Mouse (Mus musculus) skeletal muscle tissue, adult 2 months (tissue): ENCODE measurements around the gene Mdga2.

Source experiments
- DNase-seq: peaks from one replicate; pipeline ENCODE4 v3.0.0-alpha.2; 2012; ENCODE audit warnings: low read depth, low spot score

Gene Mdga2

DNA sequence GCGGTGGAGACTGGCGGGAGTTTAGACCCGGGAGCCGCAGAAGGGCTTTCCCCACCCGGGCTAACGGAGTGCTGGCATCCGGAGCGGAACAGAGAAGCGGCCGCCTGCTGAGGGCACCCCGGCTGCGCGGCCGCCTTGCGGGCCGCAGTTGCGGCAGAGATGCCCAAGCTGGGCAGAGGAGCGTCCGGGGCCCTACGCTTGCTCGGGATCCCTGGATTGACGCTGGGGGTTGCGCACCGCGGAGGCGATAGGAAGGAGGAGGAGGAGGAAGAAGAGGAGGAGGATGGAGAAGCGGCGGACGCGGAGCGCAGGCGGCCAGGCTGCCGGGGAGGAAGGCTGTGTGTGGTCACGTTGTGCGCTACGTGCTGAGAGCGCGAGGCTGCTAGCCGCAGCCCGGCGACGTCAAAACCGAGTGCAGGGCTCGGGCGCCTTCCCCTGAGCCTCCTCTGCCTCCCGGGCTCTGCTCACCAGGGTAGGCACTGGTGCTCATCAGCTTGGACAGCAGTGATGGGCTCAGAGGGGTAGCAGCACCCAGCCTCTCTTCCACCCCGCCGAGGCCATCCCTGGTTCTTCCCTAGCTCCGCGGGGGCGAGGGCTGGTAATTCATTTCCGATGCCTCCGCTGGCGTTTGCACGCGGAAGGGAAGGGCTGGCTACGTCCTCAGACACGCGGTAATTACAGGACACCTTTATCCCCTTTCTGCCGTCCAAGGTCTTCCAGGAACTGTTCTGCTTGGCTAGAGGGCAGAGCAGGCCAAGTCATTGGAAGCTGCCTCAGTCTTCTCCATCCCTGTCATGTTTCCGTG, at the start of gene Mdga2:
Gene Mdga2 (minus strand): TSS at position 329 of the 805 bp plus-strand sequence.
- no peak for DNase-seq

- no peak for DNase-seq
Measured at GRCm38 (mm10) chr12:67267409-67267808, 45.1 kb upstream of the Mdga2 start.

DNA sequence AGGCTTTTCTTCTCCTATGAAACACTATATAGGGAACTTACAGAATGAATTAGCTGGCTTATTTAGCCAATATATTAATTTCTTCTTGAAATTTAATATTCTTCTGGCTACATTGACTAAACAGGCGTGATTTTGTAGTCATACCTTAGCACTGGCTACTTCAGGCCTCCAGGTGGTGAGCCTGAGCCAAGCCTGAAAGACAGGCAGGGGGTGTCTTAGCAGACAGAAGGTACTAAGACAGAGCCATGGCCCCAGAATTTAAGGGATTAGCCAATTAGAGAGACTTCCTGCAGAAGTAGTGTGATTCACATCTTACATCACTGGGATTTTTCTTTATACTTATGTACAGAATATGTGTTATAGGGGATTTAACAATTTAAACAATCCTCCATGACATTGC, 1.2 kb upstream of the Mdga2 start:
- no peak for DNase-seq

DNA sequence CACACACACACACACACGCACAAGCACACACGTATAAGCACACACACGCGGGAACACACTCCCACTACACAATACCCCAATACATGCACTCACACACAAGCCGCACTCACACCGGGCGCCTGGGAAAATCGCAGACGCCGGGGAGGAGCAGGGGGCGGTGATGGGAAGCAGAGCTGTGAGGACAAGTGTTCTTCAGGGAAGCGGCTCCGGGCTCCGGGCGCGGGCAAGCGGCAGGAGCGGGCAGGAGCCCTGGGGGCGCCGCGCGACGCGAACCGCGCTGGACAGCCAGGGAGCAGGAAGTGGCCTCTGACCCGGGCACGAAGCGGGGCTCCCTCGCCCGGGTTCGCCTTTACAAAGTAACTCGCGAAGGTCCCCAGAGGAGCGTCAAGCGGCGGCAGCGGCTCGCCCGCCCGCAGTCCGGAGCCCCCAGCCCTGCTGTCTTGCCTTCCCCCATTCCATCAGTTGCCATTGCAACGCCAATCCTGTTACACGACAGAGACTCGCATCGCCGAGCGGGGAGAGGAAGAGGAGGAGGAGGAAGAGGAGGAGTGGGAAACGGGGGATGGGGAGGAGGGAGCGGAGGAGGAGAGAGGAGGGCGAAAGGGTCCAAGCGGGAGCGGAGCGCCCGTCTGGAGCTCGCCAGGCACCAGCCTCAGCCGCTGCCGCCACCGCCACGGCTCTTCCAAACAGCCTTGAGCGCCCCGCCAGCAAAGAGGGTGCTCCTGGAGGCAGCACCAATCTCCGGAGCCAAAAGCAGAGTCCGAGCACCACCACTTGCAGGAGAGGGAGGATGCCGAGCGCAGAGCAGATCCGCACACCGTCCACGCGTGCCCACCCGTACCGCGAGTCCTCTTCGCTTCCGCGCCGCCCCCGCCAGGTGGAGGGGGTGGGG, 774 bp downstream of the Mdga2 start:
- no peak for DNase-seq

GRCm38 (mm10) chr12:67220641-67221231, 1.6 kb downstream of the Mdga2 start:
- no peak for DNase-seq

- DNase-seq, result no peak
Measured at GRCm38 (mm10) chr12:67220041-67220440, 2.3 kb downstream of the Mdga2 start.

DNA sequence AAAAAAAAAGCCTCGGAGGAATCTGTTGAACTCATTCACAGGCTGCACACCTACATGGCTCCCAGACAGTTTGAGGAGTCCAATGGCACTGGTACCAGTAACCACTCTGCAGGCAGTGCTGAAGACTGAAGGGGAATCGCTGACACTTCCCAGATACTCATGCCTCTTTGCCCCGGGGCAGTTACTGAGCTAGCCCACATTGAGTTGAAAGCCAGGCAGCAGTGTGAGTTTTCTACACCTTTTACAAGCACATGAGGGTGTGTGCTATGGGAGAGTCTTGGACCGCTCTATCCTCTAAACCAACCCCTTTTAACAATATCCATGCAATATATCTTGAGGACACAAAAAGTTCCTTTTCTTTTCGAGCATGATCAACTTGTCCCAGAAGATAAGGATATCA, 2.8 kb downstream of the Mdga2 start:
- DNase-seq, result no peak

DNA sequence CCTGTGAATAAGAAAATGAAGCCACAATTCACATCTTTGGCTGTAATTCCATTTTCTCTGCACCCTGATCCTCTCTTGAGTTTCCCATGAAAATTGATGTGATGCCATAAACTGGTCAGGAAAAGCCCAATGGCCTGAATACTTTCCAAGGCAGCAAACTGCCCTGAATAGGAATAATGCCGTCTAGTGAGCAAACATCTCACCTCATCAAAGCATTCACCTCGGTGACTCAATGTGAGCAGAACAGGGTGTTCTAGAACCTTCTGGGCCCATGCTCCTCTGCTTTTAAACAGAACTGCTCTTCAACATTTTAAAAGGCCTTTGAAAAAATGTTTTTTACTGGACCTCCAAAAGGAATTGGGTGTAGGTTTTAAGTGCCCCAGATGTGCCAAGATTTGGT, 9.5 kb downstream of the Mdga2 start:
- no peak for DNase-seq

GRCm38 (mm10) chr12:67178155-67178554, 44.2 kb downstream of the Mdga2 start:
- no peak for DNase-seq

DNA sequence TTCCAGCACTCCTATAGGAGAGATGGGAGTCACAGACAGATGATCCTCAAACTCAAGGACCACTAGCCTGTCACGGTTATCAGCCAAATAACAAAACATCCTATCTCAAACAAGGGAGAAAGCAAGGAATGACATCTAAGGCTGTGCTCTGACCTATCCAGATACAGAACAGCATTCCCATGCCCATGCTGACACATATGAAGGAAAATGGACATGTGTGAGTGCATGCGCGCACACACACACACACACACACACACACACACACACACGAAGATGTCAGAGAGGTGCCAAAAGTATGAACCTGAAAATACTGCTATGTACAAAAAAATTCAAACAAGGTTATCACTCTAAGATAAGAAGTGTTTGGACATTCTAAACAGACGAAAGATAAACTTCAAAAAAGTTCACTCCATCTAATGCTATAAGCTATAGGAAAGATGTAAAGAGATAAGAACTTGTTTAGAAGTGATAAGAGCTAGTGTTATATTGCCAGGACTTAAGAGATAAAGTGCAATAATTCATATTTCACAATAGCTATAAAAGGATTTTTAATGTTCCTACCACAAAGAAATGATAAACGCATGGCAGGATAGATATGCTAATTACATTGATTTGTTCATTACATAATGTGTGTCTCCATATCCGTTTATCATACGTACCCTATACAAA, 65.6 kb downstream of the Mdga2 start:
- no peak for DNase-seq

- DNase-seq, result no peak
Measured at GRCm38 (mm10) chr12:67153077-67153476, 69.3 kb downstream of the Mdga2 start.

GRCm38 (mm10) chr12:67141605-67142004, 80.7 kb downstream of the Mdga2 start:
- DNase-seq, result no peak

DNA sequence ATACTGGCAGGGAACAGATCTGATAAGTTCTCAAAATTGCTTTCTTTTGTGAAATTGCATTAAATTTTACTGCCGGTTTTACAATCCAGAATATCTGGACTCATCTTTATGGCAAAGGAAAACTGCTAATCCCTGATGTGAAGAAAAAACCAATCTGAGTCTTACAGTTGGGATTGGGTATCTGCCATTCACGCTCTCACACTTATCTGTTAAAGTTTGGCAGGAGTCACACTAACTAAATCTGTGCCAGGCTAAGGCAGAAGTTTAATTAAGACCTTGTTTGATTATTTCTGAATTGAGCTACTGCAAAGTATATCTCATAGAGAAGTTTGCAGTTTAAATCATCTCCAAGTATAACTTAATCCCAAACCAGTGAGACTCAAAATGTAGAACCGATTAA, 82.2 kb downstream of the Mdga2 start:
- no peak for DNase-seq

DNA sequence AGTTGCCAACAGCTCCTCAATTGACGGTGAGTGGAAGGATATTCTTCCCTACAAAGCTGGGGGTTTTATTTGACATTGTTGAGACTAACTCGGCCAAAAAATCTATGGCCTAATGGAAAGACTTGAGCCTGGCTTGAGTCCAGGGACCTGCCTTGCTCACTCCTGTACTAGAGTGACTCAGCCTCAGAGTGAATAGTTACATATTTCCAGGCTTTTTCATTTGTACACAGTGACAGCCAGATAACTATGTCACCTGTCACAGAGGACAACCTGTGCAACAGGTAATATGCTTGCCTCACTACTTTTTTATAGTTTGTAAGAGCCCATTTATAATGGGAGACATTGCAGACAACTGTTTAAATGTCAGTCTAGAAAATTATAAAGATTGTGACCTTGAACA, 94.9 kb downstream of the Mdga2 start:
- DNase-seq, result no peak

DNA sequence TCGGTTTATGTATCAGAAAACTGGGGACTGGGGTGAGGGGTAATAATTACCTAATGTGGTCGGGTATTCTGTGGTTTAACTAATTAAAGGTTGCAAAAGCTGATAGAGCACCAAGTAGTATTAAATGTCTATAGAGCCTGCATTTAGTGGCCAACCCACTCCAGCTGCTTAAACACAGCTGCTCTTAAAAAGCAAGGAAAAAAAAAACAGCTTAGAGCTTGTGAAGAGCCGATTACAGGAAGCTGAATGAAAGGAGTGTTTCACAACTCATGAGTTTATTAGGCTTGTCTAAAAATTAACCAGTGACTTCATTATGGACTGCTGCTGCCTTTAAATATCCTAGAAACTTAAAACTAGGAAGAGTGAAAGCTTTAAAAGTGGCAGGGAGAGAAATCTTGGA, 98.5 kb downstream of the Mdga2 start:
- no peak for DNase-seq

GRCm38 (mm10) chr12:67118652-67119515, 103.5 kb downstream of the Mdga2 start:
- no peak for DNase-seq

GRCm38 (mm10) chr12:67104171-67104570, 118.2 kb downstream of the Mdga2 start:
- DNase-seq, result no peak

DNA sequence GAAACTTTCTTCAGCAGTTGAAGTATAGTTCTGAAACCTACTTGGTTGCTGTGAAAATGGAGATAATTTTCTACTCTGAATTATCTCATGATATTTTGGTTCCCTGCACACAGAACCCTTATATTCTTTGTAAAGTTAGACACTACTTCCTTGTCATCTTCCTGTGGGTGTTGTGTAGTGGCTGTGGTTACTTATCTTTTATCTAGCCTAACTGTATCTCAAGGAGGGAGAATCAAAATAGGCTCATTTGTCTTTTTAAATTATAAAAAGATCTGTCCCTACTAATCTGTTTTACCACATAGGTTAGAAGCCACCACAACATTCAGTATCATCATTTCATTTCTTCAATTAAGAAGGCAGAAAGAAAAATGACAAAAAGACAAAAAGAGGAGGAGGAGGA, 127.9 kb downstream of the Mdga2 start:
- DNase-seq, result no peak

- DNase-seq, result no peak
Measured at GRCm38 (mm10) chr12:67090420-67090965, 131.9 kb downstream of the Mdga2 start.
